Mouse (Mus musculus): ENCODE data around the gene Abhd17b. TPM values are rescaled to one million over a fixed set of nuclear protein-coding genes. Genes with fewer than 3 reads are reported as not detected.
"Not testable (repeated sequence)": the region's sequence is repeated elsewhere in the genome, so short reads cannot be mapped to it uniquely, and the experiment has no call there.

The Abhd17b gene
- 10 to 100 TPM; 18.8 to 18.9 TPM for total RNA-seq (2021)
- long read RNA-seq, experiment 1, transcript Abhd17b-201 (4 exons, 2,259 nt), result major isoform, 25 of 28 reads
- long read RNA-seq, experiment 1, partial matches to known transcripts, result 0 of 28 reads
- long read RNA-seq, experiment 1, other reads (novel, unspliced or antisense), result 3 of 28 reads
- long read RNA-seq, experiment 2, transcript Abhd17b-201 (4 exons, 2,259 nt), result major isoform, 25 of 27 reads
- long read RNA-seq, experiment 2, partial matches to known transcripts, result 0 of 27 reads
- long read RNA-seq, experiment 2, other reads (novel, unspliced or antisense), result 2 of 27 reads

GRCm38 (mm10) chr19:21653172-21653981 is at the start of gene Abhd17b:
Gene Abhd17b, plus strand, starts transcription at chr19:21653185.
- intact Hi-C loops (cut with DNase I), result loop anchor here (2.0 to 10.0 kb wide), 3 partner anchors 81 to 379 kb away; partner anchors contain the start of gene Zfand5
- peak; percentile 64 to 71 for DNase-seq

GRCm38 (mm10) chr19:21603836-21604235 is 49.1 kb upstream of the Abhd17b start:
- intact Hi-C loops (cut with DNase I), result no loop called here

GRCm38 (mm10) chr19:21605294-21605693 is 47.7 kb upstream of the Abhd17b start:
- intact Hi-C loops (cut with DNase I), result no loop called here
- no peak for DNase-seq

More at GRCm38 (mm10) chr19:21603836-21604235, 49.1 kb upstream of the Abhd17b start:
- peak; percentile 5 to 21 for DNase-seq

GRCm38 (mm10) chr19:21610240-21610639 is 42.7 kb upstream of the Abhd17b start:
- DNase-seq, result no peak
- intact Hi-C loops (cut with DNase I), result no loop called here

GRCm38 (mm10) chr19:21611297-21611696 is 41.7 kb upstream of the Abhd17b start:
- no peak for DNase-seq
- intact Hi-C loops (cut with DNase I), result no loop called here

GRCm38 (mm10) chr19:21611725-21612575 is 41.0 kb upstream of the Abhd17b start:
- intact Hi-C loops (cut with DNase I), result no loop called here
- DNase-seq, result no peak

- DNase-seq, result no peak
- intact Hi-C loops (cut with DNase I), result no loop called here
Measured at GRCm38 (mm10) chr19:21615801-21616200, 37.2 kb upstream of the Abhd17b start.

- DNase-seq, result peak in 1 of 2 experiments; percentile 24
Measured at GRCm38 (mm10) chr19:21623410-21624147, 29.4 kb upstream of the Abhd17b start.

GRCm38 (mm10) chr19:21624148-21624535 is 28.8 kb upstream of the Abhd17b start:
- no peak for DNase-seq
- intact Hi-C loops (cut with DNase I), result no loop called here

More at GRCm38 (mm10) chr19:21623410-21624147, 29.4 kb upstream of the Abhd17b start:
- intact Hi-C loops (cut with DNase I), result no loop called here

- no peak for DNase-seq
- intact Hi-C loops (cut with DNase I), result no loop called here
Measured at GRCm38 (mm10) chr19:21626271-21626988, 26.6 kb upstream of the Abhd17b start.

GRCm38 (mm10) chr19:21628440-21628839 is 24.5 kb upstream of the Abhd17b start:
- intact Hi-C loops (cut with DNase I), result not testable (repeated sequence)

GRCm38 (mm10) chr19:21629030-21629429 is 24.0 kb upstream of the Abhd17b start:
- no peak for DNase-seq
- intact Hi-C loops (cut with DNase I), result no loop called here

More at GRCm38 (mm10) chr19:21628440-21628839, 24.5 kb upstream of the Abhd17b start:
- not testable (repeated sequence) for DNase-seq

GRCm38 (mm10) chr19:21629501-21629900 is 23.5 kb upstream of the Abhd17b start:
- intact Hi-C loops (cut with DNase I), result no loop called here
- no peak for DNase-seq

- intact Hi-C loops (cut with DNase I), result loop anchor here (2.0 kb wide), 1 partner anchor 52 kb away; no protein-coding TSS in a partner anchor
- no peak for DNase-seq
Measured at GRCm38 (mm10) chr19:21630656-21631331, 22.2 kb upstream of the Abhd17b start.

- intact Hi-C loops (cut with DNase I), result no loop called here
- no peak for DNase-seq
Measured at GRCm38 (mm10) chr19:21635406-21635805, 17.6 kb upstream of the Abhd17b start.

GRCm38 (mm10) chr19:21636907-21637306 is 16.1 kb upstream of the Abhd17b start:
- intact Hi-C loops (cut with DNase I), result no loop called here
- DNase-seq, result no peak

GRCm38 (mm10) chr19:21637672-21638071 is 15.3 kb upstream of the Abhd17b start:
- intact Hi-C loops (cut with DNase I), result no loop called here
- DNase-seq, result no peak

GRCm38 (mm10) chr19:21643935-21644334 is 9.1 kb upstream of the Abhd17b start:
- intact Hi-C loops (cut with DNase I), result no loop called here
- DNase-seq, result no peak

GRCm38 (mm10) chr19:21645301-21645700 is 7.7 kb upstream of the Abhd17b start:
- DNase-seq, result no peak
- intact Hi-C loops (cut with DNase I), result no loop called here
